Mouse (Mus musculus): ENCODE measurements around the gene Ece1.

Gene Ece1

DNA sequence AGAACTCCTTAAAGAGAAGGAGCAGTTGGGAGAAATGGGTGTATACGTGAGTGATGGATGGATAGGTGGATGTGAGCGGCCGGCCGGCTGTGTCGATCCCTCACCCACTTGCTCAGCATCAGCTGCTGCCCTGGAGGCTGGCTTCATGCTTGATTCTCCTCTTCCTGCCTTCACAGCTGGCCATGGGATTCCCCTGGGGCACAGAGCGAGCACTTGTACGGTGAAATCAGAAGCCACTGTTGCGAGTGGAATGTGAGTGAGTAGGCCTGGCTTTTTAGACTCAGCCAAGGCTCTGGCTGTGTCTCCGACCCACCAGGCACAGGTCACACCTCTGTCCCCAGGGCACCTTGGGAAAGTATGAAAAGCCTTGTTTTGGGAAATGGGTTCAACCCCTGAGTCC lies 20.6 kb downstream of the Ece1 start:
- no peak for DNase-seq (ENCODE audit: low read depth, low spot score)

DNA sequence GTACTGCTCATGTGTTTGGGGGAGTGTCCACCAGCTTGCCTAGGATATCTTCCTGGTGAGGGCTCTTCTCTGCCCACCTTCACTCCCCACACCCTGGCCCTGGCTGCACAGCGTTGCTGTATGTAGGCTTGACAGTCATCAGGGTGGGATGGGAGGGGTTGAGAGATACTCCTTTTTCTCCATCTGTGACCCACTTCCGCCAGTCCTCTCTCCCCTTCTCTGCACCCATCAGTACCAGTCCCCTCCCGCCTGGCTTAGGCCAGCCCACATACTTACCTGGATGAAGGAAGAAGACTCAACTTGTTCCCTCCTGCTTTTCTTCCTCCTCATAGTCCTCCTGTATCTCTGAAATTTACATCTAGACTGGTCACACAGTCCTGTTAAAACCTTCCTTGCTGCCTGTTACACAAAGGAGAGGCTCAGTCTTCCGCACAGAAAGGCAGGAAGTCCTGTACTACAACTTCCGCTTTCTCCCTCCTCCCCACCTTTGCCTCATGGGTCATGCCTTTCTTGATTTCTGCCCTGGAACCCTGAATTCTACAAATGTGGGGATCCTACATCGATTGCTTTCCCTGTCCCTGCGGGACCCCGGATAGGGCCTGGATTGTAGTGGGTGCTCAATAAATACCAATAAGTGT lies 21.6 kb downstream of the Ece1 start:
- DNase-seq (ENCODE audit: low read depth, low spot score), result no peak

DNA sequence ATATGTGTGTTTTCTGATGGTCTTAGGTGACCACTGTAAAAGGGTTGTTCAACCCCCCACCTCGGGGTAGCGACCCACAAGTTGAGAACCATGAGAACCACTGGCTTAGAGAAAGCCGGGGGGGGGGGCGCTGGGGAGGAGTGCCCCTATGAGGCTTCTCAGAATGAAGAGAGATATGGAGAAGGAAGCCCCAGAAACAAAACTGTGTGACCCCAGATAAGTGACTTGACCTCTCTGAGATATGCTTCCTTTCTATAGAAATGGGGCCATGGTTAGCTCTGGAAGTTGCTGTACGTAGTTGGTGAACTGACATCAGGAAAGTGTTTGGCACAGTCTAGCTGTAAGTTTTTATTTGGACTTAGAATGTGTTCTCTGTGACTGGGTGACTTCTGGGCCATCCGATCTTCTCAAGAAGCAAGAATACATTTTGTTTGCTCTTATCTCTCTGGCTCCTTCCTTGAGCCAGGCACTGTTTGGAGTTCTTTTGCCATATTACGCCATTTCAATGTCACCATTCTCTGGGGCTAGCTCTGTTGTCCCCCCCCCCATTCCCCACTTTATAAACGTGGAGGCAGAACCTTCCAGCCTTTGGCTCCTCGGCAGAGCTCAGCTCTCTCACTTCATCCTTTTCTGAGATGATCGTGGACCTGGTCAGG lies 25.4 kb downstream of the Ece1 start:
- no peak for DNase-seq (ENCODE audit: low read depth, low spot score)

DNA sequence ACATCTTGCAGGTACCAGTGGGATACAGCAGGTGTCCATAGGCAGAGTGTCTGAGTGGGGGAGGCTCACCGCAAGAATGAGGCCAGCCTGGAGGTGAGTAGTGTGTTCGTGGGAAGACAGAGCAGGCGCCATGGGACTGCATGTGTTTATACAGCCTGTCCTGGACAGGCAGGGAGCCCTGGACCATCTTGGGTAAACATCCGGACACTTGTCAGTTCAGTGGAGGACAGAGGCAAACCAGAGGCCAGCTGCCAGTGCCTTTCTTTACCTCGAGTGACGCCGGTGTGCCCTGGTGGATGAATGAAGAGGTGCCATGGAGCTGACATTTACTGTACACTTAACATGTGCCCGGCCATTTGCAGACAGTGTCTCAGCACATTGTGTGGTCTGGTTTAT lies 26.0 kb downstream of the Ece1 start:
- no peak for DNase-seq (ENCODE audit: low read depth, low spot score)

DNA sequence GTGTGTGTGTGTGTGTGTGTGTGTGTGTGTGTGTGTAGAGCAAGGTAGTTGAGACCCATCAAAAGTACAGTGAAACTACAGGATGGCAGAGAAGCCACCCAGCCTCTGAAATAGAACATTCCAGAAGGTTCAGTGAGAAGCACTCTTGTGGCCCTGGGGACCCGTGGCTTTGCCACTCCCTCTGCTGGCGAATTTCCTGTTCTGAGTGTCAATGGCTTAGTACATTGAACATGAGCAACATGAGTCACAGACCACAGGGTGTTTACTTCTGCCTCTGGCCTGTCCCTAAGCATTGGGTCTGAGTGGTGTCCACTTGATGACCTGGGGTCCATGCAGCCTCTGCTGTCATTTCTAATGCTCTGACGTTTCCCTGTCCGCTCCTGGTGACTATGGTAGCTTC lies 28.6 kb downstream of the Ece1 start:
- DNase-seq (ENCODE audit: low read depth, low spot score), result no peak

DNA sequence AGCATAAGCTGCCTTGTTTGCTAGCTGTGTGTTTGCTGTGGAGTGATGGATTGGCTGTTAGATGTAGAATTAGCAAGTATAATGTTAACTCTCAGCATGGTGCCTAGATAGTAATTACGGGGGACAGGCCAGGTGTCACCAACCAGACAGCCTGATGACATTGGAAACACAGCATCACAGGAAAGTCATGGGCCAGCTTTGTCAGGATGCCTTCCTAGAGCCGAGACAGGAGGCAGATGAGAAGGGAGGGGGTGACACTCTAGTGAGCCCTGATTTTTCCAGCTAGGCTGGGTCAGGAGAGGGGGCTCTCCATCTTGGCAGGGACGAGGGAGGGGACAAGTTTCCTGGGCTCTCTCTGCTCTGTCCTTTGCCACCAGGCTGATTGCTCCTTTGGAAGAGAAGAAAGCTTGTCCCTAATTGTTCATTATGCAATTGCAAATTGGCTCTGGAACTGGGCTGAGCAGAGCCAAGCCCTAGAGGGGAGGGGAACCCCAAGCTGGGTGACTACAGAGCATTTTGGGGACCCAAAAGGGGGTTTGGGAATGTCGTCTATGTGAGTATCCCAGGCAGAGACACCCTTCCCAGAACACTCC lies 29.6 kb downstream of the Ece1 start:
- DNase-seq (ENCODE audit: low read depth, low spot score), result no peak

DNA sequence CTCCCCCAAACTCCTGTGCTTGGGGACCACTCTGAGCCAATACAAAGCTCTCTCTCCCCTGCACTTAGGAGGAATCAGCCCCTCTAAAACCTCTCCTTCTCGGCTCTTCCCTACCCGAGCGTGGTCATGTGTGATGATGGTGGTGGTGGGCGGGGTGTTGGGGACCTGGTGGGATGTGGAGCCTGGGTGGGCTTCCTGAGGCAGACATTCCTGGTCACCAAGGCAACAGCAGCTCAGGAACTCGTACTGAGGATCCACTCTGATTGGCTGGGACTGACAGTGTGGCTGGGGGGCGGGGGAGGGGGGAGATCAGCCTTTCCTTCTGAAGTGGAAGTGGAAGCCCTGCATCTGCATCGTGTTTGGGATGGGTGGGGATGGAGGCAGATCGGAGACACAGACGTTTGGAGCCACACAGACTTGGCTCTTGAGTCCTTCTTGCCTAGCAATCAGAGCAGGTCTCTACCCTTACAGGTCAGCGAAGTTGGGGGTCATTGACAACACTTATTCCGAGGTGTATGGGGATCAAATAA lies 30.7 kb downstream of the Ece1 start:
- DNase-seq (ENCODE audit: low read depth, low spot score), result no peak

DNA sequence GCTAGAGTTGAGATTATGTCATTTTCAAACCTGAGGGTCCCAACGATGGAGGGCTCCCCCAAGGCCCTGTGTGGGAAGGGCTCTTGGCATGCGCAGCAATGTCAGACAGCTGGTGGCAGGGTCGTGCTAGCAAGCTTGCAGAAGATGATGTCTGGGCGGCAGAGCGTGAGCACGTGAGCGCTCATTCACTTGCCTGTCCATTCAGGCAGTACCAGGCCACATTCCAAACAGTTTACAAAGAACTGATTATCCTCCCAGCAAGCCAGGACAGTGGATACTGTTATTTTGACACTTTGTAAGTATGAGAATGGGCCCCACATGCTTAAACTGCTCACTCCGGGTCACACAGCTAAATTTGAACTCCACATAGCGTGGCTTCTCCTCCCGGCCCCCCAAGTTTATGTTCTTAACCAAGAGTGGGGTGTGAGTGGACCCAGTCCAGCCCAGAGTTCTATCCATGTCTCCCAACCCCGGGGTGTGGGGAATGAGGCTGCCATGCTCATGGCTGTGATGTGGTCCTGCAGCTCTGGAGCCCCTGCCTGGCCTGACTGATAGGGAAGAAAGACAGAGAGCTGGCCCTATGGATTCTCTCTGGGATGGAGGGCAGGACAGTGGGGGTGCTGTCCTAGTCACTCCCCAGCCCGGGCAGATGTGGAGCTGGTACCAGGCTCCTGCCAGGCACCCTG lies 34.7 kb downstream of the Ece1 start:
- DNase-seq (ENCODE audit: low read depth, low spot score), result no peak

DNA sequence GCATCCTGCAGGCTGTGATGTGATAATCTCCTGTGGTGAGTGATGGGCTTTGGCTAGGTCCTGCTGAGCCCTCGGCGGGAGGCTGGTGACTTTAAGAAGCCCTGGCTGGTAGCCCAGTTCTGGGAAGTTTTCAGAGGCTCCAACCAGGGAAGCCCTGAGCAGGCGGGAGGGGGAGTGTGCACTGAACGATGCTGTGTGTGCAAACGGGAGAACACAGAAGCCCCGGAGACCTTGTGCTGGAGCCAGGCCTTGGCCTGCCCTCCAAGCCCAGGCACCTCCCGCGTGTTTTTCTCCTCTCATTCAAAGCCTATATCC lies 35.2 kb downstream of the Ece1 start:
- DNase-seq (ENCODE audit: low read depth, low spot score), result no peak

DNA sequence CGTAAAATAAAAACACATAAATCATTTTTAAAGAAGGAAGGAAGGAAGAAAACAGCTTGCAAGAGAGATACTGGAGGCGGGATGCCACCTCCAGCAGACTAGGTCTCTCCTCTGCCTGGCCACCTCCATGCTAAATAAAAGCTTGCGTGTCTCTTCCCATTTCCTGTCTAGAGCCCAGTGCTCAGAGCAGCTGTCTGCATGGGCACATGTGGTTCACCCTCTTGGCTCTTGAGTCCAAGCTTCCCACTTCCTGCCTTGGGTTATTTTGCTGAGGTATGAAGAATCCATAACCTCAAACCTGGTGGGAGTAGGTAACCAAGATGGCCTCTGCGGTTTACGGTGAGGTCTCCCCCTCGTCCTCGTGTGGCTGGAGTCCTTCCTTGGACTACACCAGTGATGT lies 36.5 kb downstream of the Ece1 start:
- no peak for DNase-seq (ENCODE audit: low read depth, low spot score)

DNA sequence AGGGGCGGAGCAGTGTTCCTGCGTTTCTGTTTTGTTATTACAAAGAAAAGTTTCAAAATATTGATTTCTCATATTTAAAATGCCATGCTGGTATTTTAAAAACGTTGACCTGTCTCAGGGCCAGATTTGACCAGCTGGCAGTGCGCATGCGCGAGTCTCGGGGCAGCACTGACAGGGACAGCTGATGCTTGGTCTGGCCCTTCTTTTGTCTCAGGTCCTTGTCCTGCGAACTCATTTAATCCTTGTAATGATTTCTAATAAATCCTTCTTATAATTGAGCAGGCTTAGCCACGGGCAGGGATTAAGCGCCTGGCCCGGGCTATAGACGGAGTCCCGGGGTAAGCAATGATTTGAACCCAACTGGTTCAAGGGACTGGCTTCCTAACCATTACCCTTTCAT lies 40.2 kb downstream of the Ece1 start:
- peak; percentile 40 for DNase-seq (ENCODE audit: low read depth, low spot score)

DNA sequence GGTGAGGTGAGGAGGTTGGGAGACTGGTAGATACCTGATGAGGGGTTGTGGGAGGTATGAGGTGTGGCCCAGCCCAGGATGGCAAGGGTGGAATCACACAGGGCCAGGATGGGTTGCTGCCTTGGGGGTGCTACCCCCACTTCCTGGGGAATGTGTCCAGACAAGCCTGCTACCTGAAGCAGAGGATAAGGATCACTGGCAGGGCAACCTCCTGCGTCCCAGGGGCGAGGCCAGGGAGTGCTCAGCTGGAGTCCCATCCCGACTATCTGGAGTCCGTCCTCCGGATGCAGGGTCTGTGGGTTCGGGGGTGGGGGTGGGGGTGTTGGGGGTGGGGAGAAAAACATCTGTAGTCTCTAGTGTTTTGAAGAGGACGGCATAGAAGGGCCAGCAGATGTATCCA lies 40.8 kb downstream of the Ece1 start:
- DNase-seq (ENCODE audit: low read depth, low spot score), result no peak

DNA sequence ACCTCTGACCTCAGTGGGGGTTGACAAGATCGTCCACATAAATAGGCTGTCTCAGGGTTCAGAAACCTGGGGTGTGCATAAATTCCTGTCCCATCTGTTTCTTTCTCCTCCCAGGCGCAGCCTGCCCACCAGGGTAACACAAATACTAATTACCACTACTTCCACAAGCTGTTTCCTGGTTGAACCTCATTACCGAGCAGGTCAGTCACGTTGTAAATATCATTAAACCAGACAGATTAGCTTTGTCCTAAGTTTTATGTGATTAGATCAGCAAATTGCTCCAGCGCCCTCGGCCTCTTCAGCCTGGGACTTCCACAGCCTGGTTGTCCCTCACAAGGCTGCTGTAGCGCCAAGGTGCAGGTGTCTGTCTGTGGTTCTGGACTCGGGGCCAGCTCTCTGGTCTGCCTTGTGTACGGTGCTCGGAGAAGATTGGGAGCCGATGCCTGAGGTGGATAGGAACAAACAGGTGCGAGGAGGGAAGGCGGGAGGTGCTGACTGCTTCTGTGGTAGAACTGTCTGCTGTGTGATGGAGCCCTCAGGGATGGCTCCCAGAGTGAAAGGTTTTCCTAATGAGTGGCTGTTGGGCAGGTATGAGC lies 43.0 kb downstream of the Ece1 start:
- no peak for DNase-seq (ENCODE audit: low read depth, low spot score)

DNA sequence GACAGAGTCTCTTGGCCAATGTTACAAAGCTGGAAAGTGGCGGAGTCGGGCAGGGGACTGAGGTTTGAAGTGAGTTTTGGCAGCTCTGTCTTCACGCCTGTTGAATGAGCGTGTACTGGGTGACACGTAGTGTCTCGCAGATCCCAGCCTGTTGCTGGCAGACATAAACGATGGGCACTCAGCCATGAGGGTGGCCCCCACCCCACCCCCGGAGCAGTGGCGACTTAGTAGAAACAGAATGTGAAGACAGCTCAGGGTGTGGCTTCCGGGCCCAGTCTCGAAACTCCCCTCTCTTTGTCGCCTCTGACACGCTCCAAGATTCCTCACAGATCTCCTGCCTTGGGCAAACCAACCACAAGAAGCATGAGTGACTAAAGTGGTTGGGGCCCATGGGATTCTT lies 45.9 kb downstream of the Ece1 start:
- DNase-seq (ENCODE audit: low read depth, low spot score), result no peak

DNA sequence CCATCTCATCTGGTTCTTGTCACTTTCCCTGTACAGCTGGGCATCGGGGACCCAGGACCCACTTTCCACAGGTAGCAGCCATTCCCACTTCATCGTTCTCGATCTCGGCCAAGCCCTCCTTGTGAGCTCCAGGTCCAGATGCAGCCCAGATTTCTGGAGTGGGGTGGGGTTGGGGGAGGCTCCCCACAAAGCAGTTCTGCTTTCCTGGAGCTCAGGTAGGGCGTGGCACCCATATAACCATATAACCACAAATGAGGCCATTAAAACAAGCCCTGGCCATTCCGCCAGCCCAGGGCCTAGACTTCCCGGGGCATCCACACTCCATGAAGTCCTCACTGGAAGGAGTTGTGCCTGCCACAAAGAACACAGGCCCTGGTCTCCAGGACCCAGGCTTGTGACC lies 46.5 kb downstream of the Ece1 start:
- no peak for DNase-seq (ENCODE audit: low read depth, low spot score)

DNA sequence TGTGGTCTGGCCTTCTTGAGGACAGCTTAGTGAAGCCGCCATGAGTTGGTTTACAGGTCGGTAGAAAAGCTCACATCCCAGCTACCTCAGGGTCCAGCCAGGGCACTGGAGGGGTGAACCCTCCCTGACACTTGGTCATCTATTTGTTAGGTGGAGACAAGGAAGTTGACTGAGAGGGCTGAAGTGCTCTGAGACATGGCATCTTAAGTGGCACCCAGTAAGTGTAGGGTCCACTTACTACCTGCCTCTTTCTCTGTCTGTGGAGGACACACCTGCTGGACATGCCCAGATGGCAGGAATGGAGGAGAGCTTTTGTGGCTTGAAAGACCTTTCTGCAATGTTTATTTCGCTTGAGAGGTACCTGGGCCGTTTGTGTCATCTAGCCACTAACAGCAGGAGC lies 46.9 kb downstream of the Ece1 start:
- no peak for DNase-seq (ENCODE audit: low read depth, low spot score)

DNA sequence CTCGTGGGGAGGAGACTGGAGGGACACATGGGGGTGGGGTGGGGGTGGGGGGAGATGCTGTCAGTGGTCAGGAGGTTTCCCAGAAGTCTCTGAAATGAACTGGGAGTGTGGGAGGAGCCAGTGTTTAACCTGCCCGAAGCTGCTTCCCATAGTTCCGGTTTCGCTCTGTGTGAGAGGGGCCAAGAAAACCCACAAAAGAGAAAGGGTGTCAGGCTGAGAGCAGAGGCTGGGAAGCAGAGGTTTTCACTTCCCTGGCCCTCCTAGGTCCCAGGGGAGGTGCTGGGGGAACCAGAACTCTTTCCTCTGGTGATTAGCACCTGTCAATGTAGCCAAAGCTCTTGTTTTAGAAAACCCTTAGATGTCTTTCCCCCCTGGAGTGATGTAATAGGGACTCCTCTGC lies 47.4 kb downstream of the Ece1 start:
- no peak for DNase-seq (ENCODE audit: low read depth, low spot score)

DNA sequence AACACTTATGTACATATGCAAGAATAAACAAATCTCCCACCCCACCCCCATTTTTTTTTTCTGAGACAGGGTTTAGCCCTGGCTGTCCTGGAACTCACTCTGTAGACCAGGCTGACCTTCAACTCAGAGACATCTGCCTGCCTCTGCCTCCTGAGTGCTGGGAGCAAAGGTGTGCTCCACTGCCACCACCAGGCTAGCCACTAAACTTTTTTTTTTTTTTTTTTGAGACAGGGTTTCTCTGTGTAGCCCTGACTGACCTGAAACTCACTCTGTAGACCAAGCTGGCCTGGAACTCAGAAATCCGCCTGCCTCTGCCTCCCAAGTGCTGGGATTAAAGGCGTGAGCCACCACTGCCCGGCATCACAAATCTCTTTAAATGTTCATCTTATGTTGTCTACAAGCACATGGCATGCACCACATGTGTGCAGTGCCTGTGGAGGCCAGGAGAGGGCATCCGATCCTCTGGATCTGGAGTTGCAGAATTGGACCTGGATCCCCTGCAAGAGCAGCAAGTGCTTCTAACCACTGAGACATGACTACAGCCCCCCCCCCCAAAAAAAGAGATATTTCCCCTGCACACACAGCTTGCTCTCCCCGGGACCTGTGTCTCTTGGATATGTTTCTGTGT lies 48.5 kb downstream of the Ece1 start:
- no peak for DNase-seq (ENCODE audit: low read depth, low spot score)

DNA sequence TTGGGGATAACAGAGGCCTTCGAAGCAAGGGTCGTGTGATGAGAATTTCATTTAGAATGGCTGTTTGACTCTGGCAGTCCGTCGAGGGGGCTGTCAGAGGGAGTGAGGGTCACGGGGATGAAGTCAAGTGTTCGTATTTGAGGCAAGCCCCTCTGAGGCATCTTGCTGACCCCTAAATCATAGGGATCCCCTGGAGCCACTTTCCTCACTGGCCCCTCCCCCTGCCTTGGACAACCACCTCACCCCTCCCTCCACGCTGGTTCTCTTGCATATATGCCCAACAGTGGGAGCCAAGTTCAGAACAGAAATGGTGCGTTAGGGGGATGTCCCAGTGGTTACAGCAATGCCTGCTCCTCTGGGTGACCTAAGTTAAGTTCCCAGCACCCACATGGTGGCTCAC lies 49.6 kb downstream of the Ece1 start:
- no peak for DNase-seq (ENCODE audit: low read depth, low spot score)

DNA sequence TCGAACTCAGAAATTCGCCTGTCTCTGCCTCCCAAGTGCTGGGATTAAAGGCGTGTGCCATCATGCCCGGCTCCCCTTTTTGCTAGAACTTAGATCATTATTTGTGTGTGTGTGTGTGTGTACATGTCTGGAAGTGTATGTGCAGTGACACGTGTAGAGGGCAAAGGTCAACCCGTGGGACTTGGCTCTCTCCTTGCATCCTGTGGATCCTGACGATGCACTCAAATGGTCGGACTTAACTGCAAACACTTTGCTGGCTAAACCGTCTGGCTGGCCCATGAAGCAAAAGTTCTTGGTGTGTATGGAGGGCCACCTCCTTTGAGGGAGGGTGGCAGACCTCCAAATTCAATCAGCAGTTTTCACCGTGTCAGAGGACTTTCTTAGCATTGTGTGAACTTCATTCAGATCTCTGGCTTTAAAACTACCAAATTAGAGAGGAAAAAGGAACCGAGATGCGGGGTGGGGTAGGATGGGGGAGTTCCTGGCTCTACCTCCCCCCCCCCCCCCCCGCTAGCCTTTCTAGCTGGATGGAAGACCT lies 50.8 kb downstream of the Ece1 start:
- DNase-seq (ENCODE audit: low read depth, low spot score), result no peak

DNA sequence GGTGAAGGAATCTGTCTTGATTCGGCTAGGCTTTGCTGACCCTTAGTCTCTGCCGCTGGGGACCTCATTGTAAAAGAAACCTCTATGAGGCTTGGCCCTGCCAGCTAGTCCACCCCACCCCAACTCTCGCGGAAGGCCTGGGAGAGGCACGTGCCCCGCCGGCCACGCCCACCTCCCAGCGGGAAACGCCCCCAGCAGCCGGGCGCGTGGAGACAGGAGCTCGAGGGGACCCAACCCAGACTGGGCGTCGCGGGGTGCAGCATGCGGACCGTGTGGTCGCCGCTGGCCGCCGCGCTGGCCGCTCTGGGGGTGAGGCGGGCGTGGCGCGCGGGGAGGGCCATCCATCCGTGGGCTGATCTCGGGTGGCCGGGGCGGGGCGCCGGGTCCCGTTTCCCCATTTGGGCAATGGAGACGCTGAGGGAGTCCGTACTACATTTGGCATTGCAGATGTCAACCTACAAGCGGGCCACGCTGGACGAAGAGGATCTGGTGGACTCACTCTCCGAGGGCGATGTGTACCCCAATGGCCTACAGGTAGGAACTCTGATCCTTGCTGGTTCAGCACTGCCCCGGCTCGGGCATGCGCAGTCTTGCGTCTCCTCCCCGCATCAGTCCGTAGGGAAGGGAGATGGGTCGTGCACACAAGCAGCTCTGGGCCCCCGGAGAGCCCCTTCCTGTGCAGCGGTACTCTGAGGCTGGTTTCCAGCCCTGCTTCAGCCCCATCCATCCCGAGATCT lies 51.5 kb downstream of the Ece1 start:
- no peak for DNase-seq (ENCODE audit: low read depth, low spot score)
